Comparison of ENCODE assay signal across 8 mouse cellular contexts in the genomic region with DNA sequence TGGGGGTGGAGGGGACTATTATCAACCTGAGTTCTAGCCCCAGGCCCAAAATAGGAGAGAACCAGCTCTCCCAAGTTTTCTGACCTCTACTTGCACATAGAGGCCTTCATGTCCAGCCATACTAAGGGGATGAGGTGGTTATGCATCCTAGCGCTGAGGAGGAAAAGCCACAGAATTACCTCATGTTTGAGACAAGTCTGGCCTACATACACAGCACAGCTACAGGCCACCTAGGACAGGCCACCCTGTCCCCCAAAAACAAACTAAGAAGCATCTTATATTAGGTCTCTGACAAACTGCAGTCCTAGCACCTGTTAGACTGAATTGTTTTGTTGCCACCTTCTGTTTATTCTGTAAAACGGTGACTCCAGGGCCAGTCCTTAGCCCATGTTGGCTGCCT. TPM values are rescaled to one million over a fixed set of nuclear protein-coding genes. Genes with fewer than 3 reads are reported as not detected.
DNase-seq lines count a peak whose midpoint lies in the region; ATAC-seq and TF ChIP-seq lines count a peak whose summit lies in the region.

No protein-coding gene starts in this region.

- H3K4me1 ChIP-seq in ES-E14 (ENCODE audit: control insufficient read depth in 2 of 2, insufficient read depth in 2 of 2, low read length in 2 of 2, poor library complexity in 1 of 2) = peaks cover 2 to 8% of the 10 kb centered on the region in 2 experiments; a peak in 2 of 4 replicates
- H3K4me1 ChIP-seq in hindbrain, embryonic 10.5 days (replicated peaks) = peaks cover 30% of the 10 kb centered on the region
- peaks cover 17% of the 10 kb centered on the region for H3K4me1 ChIP-seq in midbrain, embryonic 11.5 days (ENCODE audit: control insufficient read depth, insufficient read depth, low read length)

- H3K27ac ChIP-seq in ES-E14 (ENCODE audit: insufficient read depth, low read depth, low read length, poor library complexity, severe bottlenecking) = no peak overlapping the region
- peak overlapping the region; percentile 100 for H3K27ac ChIP-seq in hindbrain, embryonic 10.5 days
- peak overlapping the region; percentile 98 for H3K27ac ChIP-seq in midbrain, embryonic 11.5 days (ENCODE audit: low read depth, low read length)

- no peak for ATAC-seq in midbrain, embryonic 11.5 days (ENCODE audit: low FRiP score)

- H3K4me2 ChIP-seq in midbrain, embryonic 11.5 days = peak overlapping the region; percentile 78

- in situ Hi-C loops in ES-E14 (cut with MboI; ENCODE audit: low sequenced_read_pairs in 2 of 2, unreplicated experiment in 2 of 2) = no loop called here

- H3K27me3 ChIP-seq in hindbrain, embryonic 10.5 days (ENCODE audit: insufficient read depth, poor library complexity, severe bottlenecking) = no peaks in the 10 kb centered on the region
- no peaks in the 10 kb centered on the region for H3K27me3 ChIP-seq in midbrain, embryonic 11.5 days (ENCODE audit: control insufficient read depth, insufficient read depth, low read length)

- WGBS in hindbrain, embryonic 10.5 days = 59% methylated on average over 2 of the region's 2 CpGs
- WGBS in midbrain, embryonic 11.5 days = 59% methylated on average over 2 of the region's 2 CpGs

- no peaks in the 10 kb centered on the region for H3K36me3 ChIP-seq in ES-E14 (ENCODE audit: control insufficient read depth, insufficient read depth, low read length, poor library complexity, severe bottlenecking)
- H3K36me3 ChIP-seq in hindbrain, embryonic 10.5 days = peaks cover 16% of the 10 kb centered on the region; the same call in 1 of the 2 replicates
- H3K36me3 ChIP-seq in midbrain, embryonic 11.5 days (ENCODE audit: control insufficient read depth, insufficient read depth, low read length) = no peaks in the 10 kb centered on the region

- DNase-seq in heart, adult 11 months = peak; percentile 86
- no peak for DNase-seq in heart, postnatal 10 days
- DNase-seq in ES-E14 (ENCODE audit: low read depth, low spot score) = no peak
- peak; percentile 14 for DNase-seq in hindbrain, embryonic 10.5 days (ENCODE audit: low spot score)
- peak; percentile 88 for DNase-seq in midbrain, embryonic 11.5 days (ENCODE audit: low spot score, missing footprints)
- DNase-seq in adrenal gland, postnatal 25 days = no peak
- no peak for DNase-seq in left cerebral cortex, adult 11 months (ENCODE audit: low spot score)
- no peak for DNase-seq in gastrocnemius, postnatal 4 days (ENCODE audit: low spot score in 2 of 2)

- peak overlapping the region; percentile 89; the same call in 1 of the 2 replicates for H3K9ac ChIP-seq in ES-E14 (ENCODE audit: insufficient read depth, low read depth, low read length, poor library complexity, severe bottlenecking)
- peak overlapping the region; percentile 93 for H3K9ac ChIP-seq in midbrain, embryonic 11.5 days (ENCODE audit: low read length)

- intact Hi-C loops in heart, postnatal 10 days (cut with DNase I) = loop anchor here (5.0 kb wide), 2 partner anchors 41 to 74 kb away; no protein-coding TSS in a partner anchor

- peak overlapping the region; percentile 81 to 89; a peak in 3 of 4 replicates for H3K4me3 ChIP-seq in ES-E14 (ENCODE audit: insufficient read depth in 1 of 2, low read depth in 1 of 2, low read length in 2 of 2, poor library complexity in 1 of 2, severe bottlenecking in 1 of 2)
- H3K4me3 ChIP-seq in hindbrain, embryonic 10.5 days = peak overlapping the region; percentile 97
- H3K4me3 ChIP-seq in midbrain, embryonic 11.5 days (ENCODE audit: low read depth, low read length) = peak overlapping the region; percentile 100

- no peaks in the 10 kb centered on the region for H3K9me3 ChIP-seq in ES-E14 (ENCODE audit: control insufficient read depth, insufficient read depth, low read depth, low read length)
- H3K9me3 ChIP-seq in hindbrain, embryonic 10.5 days = no peaks in the 10 kb centered on the region
- H3K9me3 ChIP-seq in midbrain, embryonic 11.5 days (ENCODE audit: control insufficient read depth, low read length) = no peaks in the 10 kb centered on the region

TF ChIP-seq in ES-E14, 5 proteins besides CTCF, POLR2A, EP300 and RAD21:
- TF ChIP-seq CHD2 (IDR thresholded peaks at IDR 0.05; ENCODE audit: low read depth, low read length) (no peak), ZNF384 (IDR thresholded peaks at IDR 0.05; ENCODE audit: low read depth, low read length) (no peak), ZC3H11A (IDR thresholded peaks at IDR 0.05; ENCODE audit: borderline replicate concordance, low read depth, low read length) (no peak), MAFK (IDR thresholded peaks at IDR 0.05; ENCODE audit: insufficient read depth, low read depth, low read length) (no peak), HCFC1 (IDR thresholded peaks at IDR 0.05; ENCODE audit: borderline replicate concordance, insufficient read depth, low read length) (no peak)

RNA-seq across cellular contexts. Expression of gene Khdrbs1, which starts 1.4 kb away (rescaled TPM):
- total RNA-seq in heart, postnatal 10 days (2021) = 10 to 100 TPM; 67.8 to 76.8 TPM
- 39.6 and 58.2 TPM in 2 replicates for total RNA-seq in ES-E14 (2012; rRNA removed)
- polyA plus RNA-seq in hindbrain, embryonic 10.5 days (2016; fragmentation: Nextera tagmentation; extraction: Ambion mirVana) = 160 and 168 TPM in 2 replicates
- 189 and 190 TPM in 2 replicates for polyA plus RNA-seq in midbrain, embryonic 11.5 days (2014; fragmentation: Nextera tagmentation; extraction: Ambion mirVana)
- total RNA-seq in adrenal gland, postnatal 25 days (2021) = 81.6 and 89.4 TPM in 2 replicates
- total RNA-seq in gastrocnemius, postnatal 4 days (2021) = 10 to 100 TPM; 75.8 to 77.4 TPM

RNA-seq across cellular contexts. Expression of gene Tmem39b, which starts 46.9 kb away (rescaled TPM):
- total RNA-seq in heart, postnatal 10 days (2021) = 1 to 10 TPM; 4.6 to 6.2 TPM
- 15.8 and 16.9 TPM in 2 replicates for total RNA-seq in ES-E14 (2012; rRNA removed)
- 15.2 and 24.1 TPM in 2 replicates for polyA plus RNA-seq in hindbrain, embryonic 10.5 days (2016; fragmentation: Nextera tagmentation; extraction: Ambion mirVana)
- 35.6 and 36.3 TPM in 2 replicates for polyA plus RNA-seq in midbrain, embryonic 11.5 days (2014; fragmentation: Nextera tagmentation; extraction: Ambion mirVana)
- 10.1 and 14.8 TPM in 2 replicates for total RNA-seq in adrenal gland, postnatal 25 days (2021)
- 1 to 10 TPM; 7.3 to 7.8 TPM for total RNA-seq in gastrocnemius, postnatal 4 days (2021)

Comparison
In these comparisons a context has a peak if more than half of its experiments do, and no peak if none do; other contexts are left out.
1. DNase-seq: peak in heart, adult 11 months (single experiment), hindbrain, embryonic 10.5 days (single experiment) and midbrain, embryonic 11.5 days (single experiment); none in heart, postnatal 10 days (0 of 2), ES-E14 (single experiment), adrenal gland, postnatal 25 days (single experiment), left cerebral cortex, adult 11 months (single experiment) and gastrocnemius, postnatal 4 days (0 of 2).
2. Peak in every context shown above with its lines, with median percentiles within 50 percentile points of each other: H3K4me3 ChIP-seq.